Mouse (Mus musculus) adrenal gland, adult 18-20 months (tissue): ENCODE measurements around the gene Gadd45a. TPM values are rescaled to one million over a fixed set of nuclear protein-coding genes. Genes with fewer than 3 reads are reported as not detected.

ENCODE experiments used
- DNase-seq, 2 experiments: peaks; one replicate each; pipeline ENCODE4 v3.0.0; 2021 to 2022; ENCODE audit warnings: low spot score in 2 of 2
- total RNA-seq, 2 experiments: library from RNA; stranded (reverse); gene quantifications; 1 replicate in 1 of 2; 2 replicates in 1 of 2; pipeline ENCODE4 v1.2.3; 2021

Gadd45a gene
- total RNA-seq, 2 experiments from 2014 or later: 10.6 to 27.8 TPM

- DNase-seq: no peak
Observed at GRCm38 (mm10) chr6:66986063-66986462, 51.2 kb downstream of the Gadd45a start.

GRCm38 (mm10) chr6:66985500-66985899 lies 51.8 kb downstream of the Gadd45a start:
- no peak for DNase-seq

Other genes starting within 250 kb of the Gadd45a start
- not detected for gene Vmn1r39, start 226.8 kb downstream of the Gadd45a start, total RNA-seq
- gene Gng12, start 141.1 kb downstream of the Gadd45a start, total RNA-seq: 10 to 100 TPM; 68.9 to 84.2 TPM
- gene Serbp1, start 200.7 kb upstream of the Gadd45a start, total RNA-seq: 100 to 1,000 TPM; 263 to 321 TPM